Mouse (Mus musculus): Measurements from ENCODE around the gene Blcap. TPM values are rescaled to one million over a fixed set of nuclear protein-coding genes. Genes with fewer than 3 reads are reported as not detected.

Blcap gene
- polyA plus RNA-seq, 1 experiment from 2014 or later = 110 TPM

Small RNA genes lying within 50 kb of the gene (microRNA-seq; reads per million reads assigned to microRNA genes)
- 40.9 reads per million, percentile 43 among the genes with 10 or more reads in this experiment for gene Gm23134

Other genes starting within 250 kb of the Blcap start
- gene Ghrh, start 223.8 kb downstream of the Blcap start, polyA plus RNA-seq (2014; fragmentation: Nextera tagmentation; extraction: Ambion mirVana) = 0.48 and 1.6 TPM in 2 replicates
- 34.7 and 35.9 TPM in 2 replicates for gene Manbal, start 203.7 kb downstream of the Blcap start, polyA plus RNA-seq (2014; fragmentation: Nextera tagmentation; extraction: Ambion mirVana)
- 11.2 and 14.0 TPM in 2 replicates for gene Src, start 152.8 kb downstream of the Blcap start, polyA plus RNA-seq (2014; fragmentation: Nextera tagmentation; extraction: Ambion mirVana)
- gene Nnat, start 11.2 kb downstream of the Blcap start, polyA plus RNA-seq (2014; fragmentation: Nextera tagmentation; extraction: Ambion mirVana) = 1,391 and 1,438 TPM in 2 replicates
- gene Ctnnbl1, start 166.1 kb upstream of the Blcap start, polyA plus RNA-seq (2014; fragmentation: Nextera tagmentation; extraction: Ambion mirVana) = 98.8 and 109 TPM in 2 replicates

All from midbrain, embryonic 11.5 days (tissue).